Mouse (Mus musculus): ENCODE results near the gene Gm45062. TPM values are rescaled to one million over a fixed set of nuclear protein-coding genes. Genes with fewer than 3 reads are reported as not detected.

Gm45062 gene
- total RNA-seq, 1 experiment: 1.5 TPM

DNA sequence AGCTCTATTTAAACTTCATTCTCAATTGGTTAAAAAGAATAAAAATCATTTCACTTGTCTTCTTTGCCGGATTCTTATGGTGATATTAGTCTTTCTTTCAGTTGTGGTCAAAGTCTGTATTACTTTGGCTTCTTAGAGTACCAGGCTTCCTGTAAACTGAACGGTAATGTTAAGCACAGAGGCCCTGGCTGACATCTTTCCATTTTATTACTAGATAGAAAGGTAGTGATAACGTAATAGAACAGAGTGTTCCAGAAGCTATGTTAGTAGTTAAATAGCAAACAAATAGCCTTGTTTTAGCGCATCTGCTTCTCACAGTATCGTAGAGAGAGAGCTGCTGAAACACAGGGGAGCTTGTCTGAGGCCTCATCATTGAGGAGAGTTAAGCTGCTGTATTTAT is 146.6 kb downstream of the Gm45062 start:
- Histone ChIP-seq H3K9ac (ENCODE audit: insufficient read depth, low read depth, low read length, poor library complexity, severe bottlenecking) (no peak overlapping the region), H3K9me3 (ENCODE audit: control insufficient read depth, insufficient read depth, low read depth, low read length) (no peaks in the 10 kb centered on the region), H3K36me3 (ENCODE audit: control insufficient read depth, insufficient read depth, low read length, poor library complexity, severe bottlenecking) (no peaks in the 10 kb centered on the region), H3K27ac (ENCODE audit: insufficient read depth, low read depth, low read length, poor library complexity, severe bottlenecking) (no peak overlapping the region), H3K4me1 (ENCODE audit: control insufficient read depth in 2 of 2, insufficient read depth in 2 of 2, low read length in 2 of 2, poor library complexity in 1 of 2) (no peaks in the 10 kb centered on the region), H3K4me3 (ENCODE audit: insufficient read depth in 1 of 2, low read depth in 1 of 2, low read length in 2 of 2, poor library complexity in 1 of 2, severe bottlenecking in 1 of 2) (no peak overlapping the region)
- TF ChIP-seq ZNF384 (IDR thresholded peaks at IDR 0.05; ENCODE audit: low read depth, low read length) (no peak), ZC3H11A (IDR thresholded peaks at IDR 0.05; ENCODE audit: borderline replicate concordance, low read depth, low read length) (no peak), CHD2 (IDR thresholded peaks at IDR 0.05; ENCODE audit: low read depth, low read length) (no peak), HCFC1 (IDR thresholded peaks at IDR 0.05; ENCODE audit: borderline replicate concordance, insufficient read depth, low read length) (no peak)
- in situ Hi-C loops (cut with MboI; ENCODE audit: low sequenced_read_pairs in 2 of 2, unreplicated experiment in 2 of 2): no loop called here
- DNase-seq (ENCODE audit: low read depth, low spot score): no peak

GRCm38 (mm10) chr6:8408332-8408731 is 149.1 kb downstream of the Gm45062 start:
- in situ Hi-C loops (cut with MboI; ENCODE audit: low sequenced_read_pairs in 2 of 2, unreplicated experiment in 2 of 2): no loop called here
- Histone ChIP-seq H3K9me3 (ENCODE audit: control insufficient read depth, insufficient read depth, low read depth, low read length) (no peaks in the 10 kb centered on the region), H3K4me3 (ENCODE audit: insufficient read depth in 1 of 2, low read depth in 1 of 2, low read length in 2 of 2, poor library complexity in 1 of 2, severe bottlenecking in 1 of 2) (no peak overlapping the region), H3K36me3 (ENCODE audit: control insufficient read depth, insufficient read depth, low read length, poor library complexity, severe bottlenecking) (no peaks in the 10 kb centered on the region), H3K9ac (ENCODE audit: insufficient read depth, low read depth, low read length, poor library complexity, severe bottlenecking) (no peak overlapping the region), H3K4me1 (ENCODE audit: control insufficient read depth in 2 of 2, insufficient read depth in 2 of 2, low read length in 2 of 2, poor library complexity in 1 of 2) (no peaks in the 10 kb centered on the region), H3K27ac (ENCODE audit: insufficient read depth, low read depth, low read length, poor library complexity, severe bottlenecking) (no peak overlapping the region)
- TF ChIP-seq CHD2 (IDR thresholded peaks at IDR 0.05; ENCODE audit: low read depth, low read length) (no peak), ZC3H11A (IDR thresholded peaks at IDR 0.05; ENCODE audit: borderline replicate concordance, low read depth, low read length) (no peak)
- no peak for DNase-seq (ENCODE audit: low read depth, low spot score)

DNA sequence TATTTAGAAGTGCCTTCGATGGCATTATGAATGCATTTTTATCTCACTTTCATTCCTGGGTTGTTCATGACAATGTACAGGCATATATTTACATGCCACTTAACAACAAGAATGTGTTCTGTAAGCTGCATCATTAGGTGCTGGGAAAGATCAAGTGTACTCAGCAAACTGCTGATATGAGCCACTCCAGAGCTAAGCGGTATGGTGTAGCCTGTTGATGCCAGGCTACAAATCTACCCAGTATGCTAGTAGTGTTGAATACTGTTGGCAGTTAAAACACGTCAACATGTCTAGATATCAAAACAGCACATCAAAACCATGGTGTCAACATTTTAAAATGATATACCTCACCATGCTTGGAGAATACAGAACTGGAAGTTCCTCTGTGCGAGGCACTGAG is 150.6 kb downstream of the Gm45062 start:
- DNase-seq (ENCODE audit: low read depth, low spot score): no peak
- H3K27ac ChIP-seq (ENCODE audit: insufficient read depth, low read depth, low read length, poor library complexity, severe bottlenecking): no peak overlapping the region
- H3K4me3 ChIP-seq (ENCODE audit: insufficient read depth in 1 of 2, low read depth in 1 of 2, low read length in 2 of 2, poor library complexity in 1 of 2, severe bottlenecking in 1 of 2): no peak overlapping the region
- no peaks in the 10 kb centered on the region for H3K9me3 ChIP-seq (ENCODE audit: control insufficient read depth, insufficient read depth, low read depth, low read length)
- in situ Hi-C loops (cut with MboI; ENCODE audit: low sequenced_read_pairs in 2 of 2, unreplicated experiment in 2 of 2): no loop called here
- TF ChIP-seq HCFC1 (IDR thresholded peaks at IDR 0.05; ENCODE audit: borderline replicate concordance, insufficient read depth, low read length) (no peak), ZC3H11A (IDR thresholded peaks at IDR 0.05; ENCODE audit: borderline replicate concordance, low read depth, low read length) (no peak), ZNF384 (IDR thresholded peaks at IDR 0.05; ENCODE audit: low read depth, low read length) (no peak), MAFK (IDR thresholded peaks at IDR 0.05; ENCODE audit: insufficient read depth, low read depth, low read length) (no peak), CHD2 (IDR thresholded peaks at IDR 0.05; ENCODE audit: low read depth, low read length) (no peak)
- no peaks in the 10 kb centered on the region for H3K36me3 ChIP-seq (ENCODE audit: control insufficient read depth, insufficient read depth, low read length, poor library complexity, severe bottlenecking)
- H3K4me1 ChIP-seq (ENCODE audit: control insufficient read depth in 2 of 2, insufficient read depth in 2 of 2, low read length in 2 of 2, poor library complexity in 1 of 2): no peaks in the 10 kb centered on the region
- no peak overlapping the region for H3K9ac ChIP-seq (ENCODE audit: insufficient read depth, low read depth, low read length, poor library complexity, severe bottlenecking)

- Histone ChIP-seq H3K9ac (ENCODE audit: insufficient read depth, low read depth, low read length, poor library complexity, severe bottlenecking) (no peak overlapping the region), H3K4me3 (ENCODE audit: insufficient read depth in 1 of 2, low read depth in 1 of 2, low read length in 2 of 2, poor library complexity in 1 of 2, severe bottlenecking in 1 of 2) (no peak overlapping the region), H3K4me1 (ENCODE audit: control insufficient read depth in 2 of 2, insufficient read depth in 2 of 2, low read length in 2 of 2, poor library complexity in 1 of 2) (no peaks in the 10 kb centered on the region), H3K36me3 (ENCODE audit: control insufficient read depth, insufficient read depth, low read length, poor library complexity, severe bottlenecking) (no peaks in the 10 kb centered on the region), H3K27ac (ENCODE audit: insufficient read depth, low read depth, low read length, poor library complexity, severe bottlenecking) (no peak overlapping the region), H3K9me3 (ENCODE audit: control insufficient read depth, insufficient read depth, low read depth, low read length) (no peaks in the 10 kb centered on the region)
- in situ Hi-C loops (cut with MboI; ENCODE audit: low sequenced_read_pairs in 2 of 2, unreplicated experiment in 2 of 2): no loop called here
- TF ChIP-seq HCFC1 (IDR thresholded peaks at IDR 0.05; ENCODE audit: borderline replicate concordance, insufficient read depth, low read length) (no peak), MAFK (IDR thresholded peaks at IDR 0.05; ENCODE audit: insufficient read depth, low read depth, low read length) (no peak), CHD2 (IDR thresholded peaks at IDR 0.05; ENCODE audit: low read depth, low read length) (no peak)
- DNase-seq (ENCODE audit: low read depth, low spot score): no peak
These were observed 153.8 kb downstream of the Gm45062 start for GRCm38 (mm10) chr6:8412845-8413598.

DNA sequence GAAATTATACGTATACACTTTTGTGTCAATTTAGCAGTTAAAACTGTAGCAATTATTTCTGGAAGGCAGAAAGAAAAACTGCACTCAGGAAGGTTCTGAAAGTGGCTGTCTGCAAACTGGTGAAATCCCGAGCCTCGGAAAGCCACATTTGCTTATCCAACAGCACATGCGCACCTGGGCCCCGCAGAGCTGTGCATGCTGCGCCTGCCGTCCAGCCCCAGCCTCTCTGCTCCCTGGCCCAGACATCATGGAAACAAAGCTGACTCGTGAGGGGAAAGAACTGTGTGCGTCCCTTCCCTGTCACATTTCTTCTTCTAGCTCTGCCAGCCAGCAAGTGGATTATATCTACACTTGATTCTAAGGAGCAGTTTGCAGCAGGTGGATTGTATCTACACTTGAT is 154.8 kb downstream of the Gm45062 start:
- no peak for TF ChIP-seq MAFK (IDR thresholded peaks at IDR 0.05; ENCODE audit: insufficient read depth, low read depth, low read length)
- no peak for TF ChIP-seq CHD2 (IDR thresholded peaks at IDR 0.05; ENCODE audit: low read depth, low read length)
- no peak for TF ChIP-seq HCFC1 (IDR thresholded peaks at IDR 0.05; ENCODE audit: borderline replicate concordance, insufficient read depth, low read length)
- TF ChIP-seq ZNF384 (IDR thresholded peaks at IDR 0.05; ENCODE audit: low read depth, low read length): no peak
- no peak for TF ChIP-seq ZC3H11A (IDR thresholded peaks at IDR 0.05; ENCODE audit: borderline replicate concordance, low read depth, low read length)
- peak; percentile 15 for DNase-seq (ENCODE audit: low read depth, low spot score)
- H3K36me3 ChIP-seq (ENCODE audit: control insufficient read depth, insufficient read depth, low read length, poor library complexity, severe bottlenecking): no peaks in the 10 kb centered on the region
- no peaks in the 10 kb centered on the region for H3K9me3 ChIP-seq (ENCODE audit: control insufficient read depth, insufficient read depth, low read depth, low read length)
- in situ Hi-C loops (cut with MboI; ENCODE audit: low sequenced_read_pairs in 2 of 2, unreplicated experiment in 2 of 2): no loop called here
- no peaks in the 10 kb centered on the region for H3K4me1 ChIP-seq (ENCODE audit: control insufficient read depth in 2 of 2, insufficient read depth in 2 of 2, low read length in 2 of 2, poor library complexity in 1 of 2)
- no peak overlapping the region for H3K9ac ChIP-seq (ENCODE audit: insufficient read depth, low read depth, low read length, poor library complexity, severe bottlenecking)
- H3K4me3 ChIP-seq (ENCODE audit: insufficient read depth in 1 of 2, low read depth in 1 of 2, low read length in 2 of 2, poor library complexity in 1 of 2, severe bottlenecking in 1 of 2): 0 out of 4 replicates have a peak overlapping the region, but pooled peaks of 1 of the 2 experiments have one; percentile 6
- H3K27ac ChIP-seq (ENCODE audit: insufficient read depth, low read depth, low read length, poor library complexity, severe bottlenecking): no peak overlapping the region
